Mouse (Mus musculus) R1 (cell line): ENCODE results near the gene Krtap5-4.
A peak's percentile ranks its signal among the peaks of the same experiment; 100 is the strongest.
"Not testable (repeated sequence)": the region's sequence is repeated elsewhere in the genome, so short reads cannot be mapped to it uniquely, and the experiment has no call there.

Source experiments
- DNase-seq: peaks from one replicate; pipeline ENCODE4 v3.0.0-alpha.2; 2018; ENCODE audit warnings: low read depth, low spot score

The Krtap5-4 gene

GRCm38 (mm10) chr7:142321637-142322306 lies 18.4 kb downstream of the Krtap5-4 start:
- not testable (repeated sequence) for DNase-seq

GRCm38 (mm10) chr7:142322641-142323040 lies 19.3 kb downstream of the Krtap5-4 start:
- no peak for DNase-seq

- no peak for DNase-seq
These were observed 20.2 kb downstream of the Krtap5-4 start for GRCm38 (mm10) chr7:142323396-142324117.

DNA sequence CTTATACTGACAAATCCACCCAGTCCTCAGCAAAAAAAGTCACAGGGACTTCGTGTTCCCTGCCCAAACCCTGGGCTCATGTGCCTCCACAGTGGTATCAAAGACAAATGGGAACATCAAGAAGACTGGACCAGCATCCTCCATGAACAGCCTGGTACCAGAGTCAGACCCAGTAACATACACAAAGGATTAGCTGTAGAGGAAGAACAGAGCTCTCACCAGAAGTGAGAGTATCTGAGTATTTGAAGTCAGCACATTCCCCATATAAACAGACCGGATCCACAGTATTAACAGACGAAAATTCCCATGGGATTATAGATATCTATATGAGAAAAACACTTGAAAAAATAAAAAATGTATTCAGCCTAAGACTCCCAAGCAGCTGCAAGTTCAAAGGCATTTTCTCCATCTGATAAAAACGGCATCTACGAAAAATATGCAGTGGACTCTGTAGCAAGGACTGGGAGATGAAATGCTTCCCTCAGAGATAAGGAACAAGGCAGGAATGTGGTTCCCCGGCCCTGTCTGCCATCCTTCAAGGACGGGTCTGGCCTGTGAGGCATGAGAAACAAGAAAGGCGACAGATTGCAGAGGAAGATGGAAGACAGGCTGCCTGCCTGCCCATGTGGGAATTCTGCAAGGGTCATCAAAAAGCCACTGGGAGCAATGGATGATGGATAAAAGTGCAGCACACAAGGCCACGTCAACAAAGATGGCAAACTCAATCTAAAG lies 23.5 kb downstream of the Krtap5-4 start:
- no peak for DNase-seq

- DNase-seq = no peak
These were observed 25.2 kb downstream of the Krtap5-4 start for GRCm38 (mm10) chr7:142328507-142328906.

DNA sequence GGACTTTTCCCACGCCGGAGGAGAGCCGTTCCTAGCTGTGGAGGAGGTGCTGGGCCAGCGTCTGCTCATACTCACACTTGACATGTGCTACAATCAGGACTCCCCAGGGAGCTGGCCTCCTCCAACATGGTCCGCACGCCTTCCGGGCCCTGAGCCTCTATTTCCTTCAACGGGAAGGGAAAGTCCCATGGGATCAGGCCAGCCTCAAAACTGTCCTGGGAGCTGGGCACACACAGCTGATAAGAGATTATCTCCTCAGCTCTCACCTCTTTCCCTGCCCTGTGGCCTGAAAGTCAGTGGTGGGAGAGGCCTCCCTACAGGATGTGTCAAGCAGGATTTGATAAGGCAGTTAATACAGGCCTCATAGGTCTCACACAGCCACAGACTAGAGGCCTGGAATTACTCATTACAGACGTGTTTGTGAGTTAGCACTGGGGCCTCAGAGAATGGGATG lies 26.9 kb downstream of the Krtap5-4 start:
- no peak for DNase-seq

GRCm38 (mm10) chr7:142331281-142331680 lies 27.9 kb downstream of the Krtap5-4 start:
- DNase-seq = no peak

DNA sequence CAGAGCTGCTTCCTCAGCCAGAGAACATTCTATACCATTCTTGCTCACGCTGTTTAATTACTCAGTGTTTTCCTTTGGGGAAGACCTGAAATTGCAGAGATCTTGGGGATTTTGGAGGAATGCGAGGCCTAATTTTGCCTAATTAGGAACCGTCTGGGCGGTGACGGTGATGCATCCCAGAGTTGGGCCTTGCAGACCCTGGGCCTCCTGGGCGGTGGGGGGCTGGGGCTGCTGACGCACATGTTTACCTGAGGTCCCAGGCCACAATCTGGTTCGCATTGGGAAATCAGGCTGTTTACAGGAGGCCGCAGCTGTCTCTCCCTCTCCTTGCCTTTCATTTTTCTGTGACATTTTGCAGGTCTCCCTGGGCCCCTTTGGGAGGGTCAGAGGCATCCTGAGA lies 29.4 kb downstream of the Krtap5-4 start:
- DNase-seq = not testable (repeated sequence)

DNA sequence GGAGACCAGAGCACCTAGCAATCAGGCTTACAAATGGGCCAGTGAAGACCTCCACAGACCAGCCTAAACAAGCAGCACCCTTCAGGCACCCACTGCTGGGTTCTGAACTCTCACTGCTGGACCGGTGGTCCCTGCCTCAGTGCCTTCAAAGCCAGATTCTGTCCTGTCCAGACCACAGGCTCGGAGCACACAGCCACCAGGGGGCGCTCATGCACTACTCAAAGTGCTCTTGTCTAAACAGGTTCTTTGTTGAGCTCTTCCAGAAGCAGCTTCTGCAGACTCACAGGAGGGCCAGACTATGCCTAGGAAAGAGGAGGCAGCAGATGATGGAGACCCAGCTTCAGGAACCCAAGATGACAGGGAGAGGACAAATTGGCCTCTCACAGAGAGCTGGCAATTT lies 30.9 kb downstream of the Krtap5-4 start:
- DNase-seq = peak; percentile 76

DNA sequence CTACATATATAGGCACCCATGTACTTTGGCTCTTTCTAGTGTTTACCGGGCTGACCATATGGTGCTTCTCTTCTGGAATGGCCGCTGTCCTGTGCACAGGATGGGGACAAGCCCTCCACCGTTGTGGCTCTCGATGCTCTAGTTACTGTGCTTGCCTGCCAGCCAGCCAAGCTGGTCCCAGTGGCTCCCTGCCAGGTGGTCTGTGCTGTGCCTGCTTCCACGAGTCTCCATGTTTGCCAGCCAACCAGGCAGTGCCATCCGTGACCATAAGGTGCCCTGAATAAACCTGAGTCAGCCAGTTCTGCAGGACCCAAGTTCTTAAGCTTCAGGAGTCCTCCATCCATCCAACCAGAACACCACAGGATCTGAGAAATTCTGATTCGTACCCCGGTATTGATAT lies 31.8 kb downstream of the Krtap5-4 start:
- no peak for DNase-seq

GRCm38 (mm10) chr7:142340269-142340970 lies 37.1 kb downstream of the Krtap5-4 start:
- no peak for DNase-seq

GRCm38 (mm10) chr7:142341564-142342246 lies 38.4 kb downstream of the Krtap5-4 start:
- DNase-seq = no peak

DNA sequence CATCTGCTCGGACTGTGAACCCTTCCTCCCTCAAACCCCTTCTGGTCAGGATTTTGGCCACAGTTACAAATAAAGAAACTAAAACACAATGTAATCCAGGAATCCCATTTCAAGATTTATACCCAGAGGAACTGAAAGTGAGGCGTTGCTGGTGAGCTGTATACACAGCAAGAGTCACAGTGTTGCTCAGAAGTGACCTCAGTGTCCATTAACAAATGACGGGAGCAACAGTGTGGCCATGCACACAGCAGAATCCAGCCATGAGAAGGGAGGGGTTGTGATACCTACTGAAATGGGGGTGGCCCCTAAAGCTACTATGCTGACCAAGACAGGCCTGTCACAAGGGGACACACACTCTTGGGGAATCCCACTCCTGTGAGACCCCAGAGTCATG lies 38.9 kb downstream of the Krtap5-4 start:
- no peak for DNase-seq

GRCm38 (mm10) chr7:142347542-142347941 lies 44.2 kb downstream of the Krtap5-4 start:
- DNase-seq = no peak

DNA sequence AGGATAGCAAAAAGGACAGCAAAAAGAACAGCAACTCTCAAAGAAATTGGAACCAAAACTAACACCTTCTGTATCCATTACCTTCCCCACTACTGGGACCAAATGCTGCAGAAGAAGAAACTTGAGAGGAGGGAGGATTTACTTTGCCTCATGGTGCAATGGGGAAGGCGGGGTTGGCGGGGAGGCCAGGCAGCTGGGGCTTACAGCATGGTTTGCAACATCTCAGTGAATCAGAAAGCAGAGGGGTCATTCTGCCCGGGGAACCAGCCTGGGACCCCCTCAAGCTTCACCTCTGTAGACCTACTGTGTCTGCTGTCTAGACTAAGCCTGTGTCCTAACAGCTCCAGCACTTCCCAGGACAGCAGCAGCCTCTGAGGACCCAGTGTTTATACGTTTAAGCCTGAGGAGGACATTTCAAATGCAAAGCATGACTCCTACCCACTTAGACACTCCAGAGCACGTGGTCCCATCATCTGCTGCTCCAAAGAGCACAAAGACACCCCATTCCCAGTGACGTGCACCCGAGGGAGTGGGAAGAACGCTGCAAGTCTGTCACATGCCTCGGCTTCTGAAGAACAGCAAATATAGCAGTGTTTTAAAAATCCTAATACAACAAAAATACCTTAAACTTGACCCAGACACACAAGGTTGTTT lies 46.1 kb downstream of the Krtap5-4 start:
- DNase-seq = no peak

- DNase-seq = no peak
These were observed 48.2 kb downstream of the Krtap5-4 start for GRCm38 (mm10) chr7:142351569-142351968.

GRCm38 (mm10) chr7:142353854-142354253 lies 50.5 kb downstream of the Krtap5-4 start:
- DNase-seq = no peak
